Mouse (Mus musculus) embryo, embryonic 9.5 days (tissue): ENCODE measurements at regions not wholly inside any gene's neighbourhood (a gene's known extent, or its start where the extent isn't known, plus 50 kb on each side); places are given as distances from the start of the nearest gene placed in this dataset.

Experiments
- DNase-seq: peaks from one replicate; pipeline ENCODE4 v3.0.0-alpha.2; 2017; ENCODE audit errors: extremely low spot score

DNA sequence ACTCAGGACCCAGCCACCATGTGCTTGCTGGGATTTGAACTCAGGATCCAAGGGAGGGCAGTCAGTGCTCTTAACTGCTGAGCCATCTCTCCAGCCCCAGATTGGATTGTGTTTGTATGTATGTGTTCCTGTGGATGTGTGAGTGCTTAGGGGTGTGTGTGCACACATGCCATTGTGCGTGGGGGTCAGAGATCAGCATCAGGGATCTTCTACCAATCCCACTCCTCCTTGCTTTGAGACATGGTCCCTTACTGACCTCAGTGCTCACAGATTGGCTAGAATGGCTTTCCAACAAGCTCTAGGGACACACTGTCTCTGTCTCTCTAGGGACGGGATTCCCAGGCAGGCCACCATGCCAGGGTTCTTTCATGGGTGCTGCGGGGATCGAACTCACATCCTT, 83.1 kb upstream of the Cpsf6 start:
- DNase-seq, result no peak

- no peak for DNase-seq
These were observed 82.1 kb upstream of the Cpsf6 start for GRCm38 (mm10) chr10:117461791-117462516.

- DNase-seq, result no peak
These were observed 81.4 kb upstream of the Cpsf6 start for GRCm38 (mm10) chr10:117461261-117461660.

DNA sequence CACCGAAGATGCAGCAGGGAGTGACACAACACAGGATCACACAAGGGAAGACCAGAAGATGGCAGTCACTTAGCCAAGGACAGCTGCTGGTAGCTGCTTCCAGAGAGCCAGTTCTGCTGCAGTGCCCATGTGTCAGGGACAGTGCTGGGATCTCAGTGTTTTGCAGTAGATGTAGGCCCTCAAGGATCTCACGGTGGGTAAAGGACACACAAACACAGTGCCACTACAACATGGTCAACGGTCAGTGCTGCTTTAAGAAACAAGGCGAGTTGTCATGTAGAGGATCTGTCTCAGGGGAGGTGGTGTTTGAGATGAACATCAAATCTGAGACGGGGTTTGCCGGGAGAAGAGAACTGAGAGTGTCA, 80.5 kb upstream of the Cpsf6 start:
- no peak for DNase-seq

- no peak for DNase-seq
These were observed 80.0 kb upstream of the Cpsf6 start for GRCm38 (mm10) chr10:117459651-117460365.

- no peak for DNase-seq
These were observed 79.2 kb upstream of the Cpsf6 start for GRCm38 (mm10) chr10:117459041-117459475.

- DNase-seq, result no peak
These were observed 78.6 kb upstream of the Cpsf6 start for GRCm38 (mm10) chr10:117458271-117459040.

- DNase-seq, result no peak
These were observed 77.8 kb upstream of the Cpsf6 start for GRCm38 (mm10) chr10:117457701-117457950.

DNA sequence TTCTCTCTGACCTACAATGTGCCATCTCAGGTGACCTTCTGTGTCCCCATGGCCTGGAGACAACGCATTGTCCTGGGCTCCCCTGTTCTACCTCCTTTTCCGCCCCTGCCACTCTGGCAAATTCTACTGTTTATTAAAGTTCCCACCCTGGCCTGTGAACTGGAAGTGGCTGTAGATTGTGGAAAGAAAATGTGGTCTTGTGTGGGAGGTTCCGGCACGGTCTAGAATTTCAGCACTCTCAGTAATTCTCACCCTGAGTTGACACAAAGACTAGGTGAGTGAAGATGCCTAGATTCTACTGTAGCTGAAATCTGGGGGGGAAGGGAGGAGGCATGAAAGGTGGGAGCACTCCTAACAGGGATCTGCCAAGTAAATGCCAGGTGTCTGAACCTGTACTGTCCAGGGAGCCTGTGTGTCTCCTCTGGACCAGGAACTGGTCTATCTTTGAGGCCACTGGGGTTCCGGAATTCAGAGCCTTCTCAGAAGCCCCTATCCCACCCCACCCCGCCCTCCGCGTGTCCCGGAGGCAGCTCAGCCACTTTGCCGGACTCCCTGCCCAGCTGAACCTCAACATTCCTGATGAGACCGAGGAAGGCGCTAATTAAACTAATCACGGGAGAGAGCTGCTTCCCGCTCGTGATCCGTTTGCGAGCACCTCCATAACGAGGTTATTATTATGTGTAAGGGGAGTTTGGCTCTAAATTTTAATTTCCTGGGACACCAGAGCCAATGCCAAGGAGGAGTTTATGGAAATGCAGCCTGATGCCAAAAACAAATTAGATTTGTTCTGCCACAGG, 77.3 kb upstream of the Cpsf6 start:
- DNase-seq, result no peak

DNA sequence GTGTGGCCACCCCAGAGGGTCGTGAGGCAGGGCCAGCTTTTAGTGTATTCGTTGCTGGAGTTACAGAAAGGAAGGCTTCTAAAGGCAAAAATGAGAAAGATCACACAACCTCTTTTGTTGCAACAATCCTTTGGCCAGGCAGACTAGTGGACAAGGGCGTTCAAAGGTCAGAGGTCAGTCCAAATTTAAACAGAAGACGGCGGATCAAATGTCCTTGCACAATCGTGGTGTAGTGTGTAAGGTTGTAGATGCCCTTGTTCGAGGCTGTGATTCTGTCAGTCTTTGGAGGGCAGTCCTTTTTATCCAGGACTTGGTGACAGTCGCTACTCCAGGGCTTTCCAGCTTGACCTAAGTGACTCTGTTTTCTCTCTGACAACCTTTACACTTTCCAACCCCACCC, 76.6 kb upstream of the Cpsf6 start:
- DNase-seq, result no peak

GRCm38 (mm10) chr10:117455595-117456302, 75.9 kb upstream of the Cpsf6 start:
- peak; percentile 65 for DNase-seq

DNA sequence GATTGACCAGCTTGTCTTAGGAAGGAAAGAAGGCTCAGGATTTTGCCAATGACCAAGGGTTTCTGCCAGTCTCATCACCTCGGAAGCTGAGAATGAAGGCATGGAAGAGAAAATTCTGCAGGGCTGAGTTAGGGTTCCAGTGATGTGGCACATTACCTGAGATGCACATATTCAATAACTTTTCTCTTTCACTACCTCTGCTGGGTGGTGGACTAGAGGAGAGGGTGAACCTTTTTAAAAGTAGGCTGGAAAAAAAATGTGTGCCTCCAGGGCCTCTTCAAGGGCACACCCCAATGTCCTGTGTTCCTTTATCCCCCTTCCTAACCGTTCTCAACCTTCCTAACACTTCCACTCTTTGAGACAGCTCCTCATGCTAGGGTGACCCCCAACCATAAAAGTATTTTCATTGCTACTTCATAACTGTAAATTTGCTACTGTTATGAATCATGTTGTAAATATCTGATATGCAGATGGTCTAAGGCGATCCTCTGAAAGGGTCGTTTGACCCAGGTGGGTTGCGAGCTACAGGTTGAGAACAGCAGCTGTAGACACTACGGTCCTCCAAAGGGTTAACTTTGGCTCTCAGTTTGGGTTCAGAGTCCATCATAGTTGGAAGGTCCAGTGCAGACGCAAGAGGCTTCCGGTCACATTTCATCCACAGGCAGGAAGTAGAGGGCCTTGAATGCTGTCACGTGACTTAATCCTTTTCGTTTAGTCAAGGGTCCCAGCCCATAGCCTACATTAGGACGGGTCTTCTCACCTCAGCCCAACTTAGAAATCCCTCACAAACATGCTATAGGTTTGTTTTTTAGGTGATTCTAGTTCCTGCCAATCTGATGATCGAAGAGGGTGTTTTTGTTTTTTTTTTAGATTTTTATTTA, 75.1 kb upstream of the Cpsf6 start:
- DNase-seq, result no peak

DNA sequence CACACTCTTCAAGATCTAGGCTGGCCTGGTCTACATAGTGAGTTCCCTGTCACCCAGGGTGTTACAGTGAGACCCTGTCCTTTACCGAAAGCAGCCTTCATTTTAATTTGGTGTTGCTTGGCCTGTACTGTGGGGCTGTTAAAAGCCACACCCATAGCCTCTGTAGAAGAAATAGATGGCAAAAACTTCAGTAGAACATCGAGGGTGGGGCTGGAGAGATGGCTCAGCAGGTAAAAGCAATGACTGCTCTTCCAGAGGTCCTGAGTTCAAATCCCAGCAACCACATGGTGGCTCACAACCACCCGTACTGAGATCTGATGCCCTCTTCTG, 74.3 kb upstream of the Cpsf6 start:
- no peak for DNase-seq

DNA sequence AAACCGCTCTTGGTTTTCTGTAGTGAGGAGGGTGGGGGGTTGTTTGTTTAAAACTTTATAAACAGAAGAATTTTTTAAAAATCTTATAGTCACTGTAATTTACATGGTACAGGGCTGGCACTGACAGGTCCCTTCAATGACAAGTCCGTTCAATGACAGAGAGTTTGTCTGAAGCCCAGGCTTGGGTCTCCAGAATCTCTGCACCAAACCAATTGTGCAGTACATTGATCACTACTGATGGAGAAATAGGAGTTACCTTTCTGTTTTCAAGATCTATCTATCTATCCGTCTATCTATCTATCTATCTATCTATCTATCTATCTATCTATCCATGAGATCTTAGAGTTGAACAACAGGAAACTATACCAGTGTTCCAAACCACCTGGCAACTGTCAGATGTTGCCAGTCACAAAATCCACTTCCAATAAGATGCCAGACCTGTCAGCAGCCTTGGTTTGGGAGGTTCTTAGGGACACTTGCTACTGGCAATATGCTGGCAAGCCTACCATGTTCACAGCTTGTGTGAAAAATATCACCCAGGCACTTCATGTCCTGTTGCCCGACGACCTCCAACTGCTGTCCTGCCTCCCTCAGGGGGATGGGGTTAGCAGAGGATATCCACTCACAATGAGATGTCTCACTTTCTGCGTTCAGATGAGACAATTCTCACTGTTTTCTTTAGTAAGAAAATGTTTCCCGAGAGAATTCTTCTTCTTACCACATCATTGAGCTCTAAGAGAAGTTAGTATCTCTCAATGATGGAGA, 73.8 kb upstream of the Cpsf6 start:
- no peak for DNase-seq

DNA sequence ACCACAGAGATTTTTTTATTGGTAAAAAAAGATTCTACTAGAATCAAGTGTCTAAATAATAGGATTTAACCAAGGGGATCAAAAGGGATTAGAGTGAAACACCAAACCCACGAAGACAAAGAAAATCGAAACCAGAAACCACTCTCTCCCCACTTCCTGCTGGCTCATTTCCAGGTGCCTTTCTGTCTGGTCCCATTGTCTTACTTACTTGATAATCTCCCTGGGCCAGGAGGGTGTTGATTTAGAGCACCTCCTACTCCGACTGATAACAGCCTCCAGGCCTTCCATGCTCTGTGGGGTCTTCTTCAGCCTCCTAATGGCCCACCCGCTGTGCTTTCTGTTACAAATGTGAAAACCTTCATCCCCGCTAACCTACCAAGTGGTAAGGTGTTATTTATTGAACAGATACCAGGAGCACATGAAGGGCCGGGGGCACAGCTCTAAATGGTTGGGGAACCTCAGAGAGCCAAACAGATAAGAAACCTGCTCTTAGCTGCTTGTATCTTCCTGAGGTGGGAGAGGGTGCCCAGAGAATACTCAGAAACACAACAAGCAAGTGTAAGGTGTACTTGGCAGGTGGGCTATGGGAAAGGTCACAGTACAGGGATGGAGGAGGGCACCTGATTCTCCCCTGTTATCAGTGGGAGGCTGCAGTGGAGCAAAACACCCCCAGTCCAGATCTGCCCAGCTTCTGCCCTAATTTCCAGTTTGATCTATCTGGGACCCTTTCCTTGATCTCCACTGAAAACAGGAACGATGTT, 72.6 kb upstream of the Cpsf6 start:
- no peak for DNase-seq

DNA sequence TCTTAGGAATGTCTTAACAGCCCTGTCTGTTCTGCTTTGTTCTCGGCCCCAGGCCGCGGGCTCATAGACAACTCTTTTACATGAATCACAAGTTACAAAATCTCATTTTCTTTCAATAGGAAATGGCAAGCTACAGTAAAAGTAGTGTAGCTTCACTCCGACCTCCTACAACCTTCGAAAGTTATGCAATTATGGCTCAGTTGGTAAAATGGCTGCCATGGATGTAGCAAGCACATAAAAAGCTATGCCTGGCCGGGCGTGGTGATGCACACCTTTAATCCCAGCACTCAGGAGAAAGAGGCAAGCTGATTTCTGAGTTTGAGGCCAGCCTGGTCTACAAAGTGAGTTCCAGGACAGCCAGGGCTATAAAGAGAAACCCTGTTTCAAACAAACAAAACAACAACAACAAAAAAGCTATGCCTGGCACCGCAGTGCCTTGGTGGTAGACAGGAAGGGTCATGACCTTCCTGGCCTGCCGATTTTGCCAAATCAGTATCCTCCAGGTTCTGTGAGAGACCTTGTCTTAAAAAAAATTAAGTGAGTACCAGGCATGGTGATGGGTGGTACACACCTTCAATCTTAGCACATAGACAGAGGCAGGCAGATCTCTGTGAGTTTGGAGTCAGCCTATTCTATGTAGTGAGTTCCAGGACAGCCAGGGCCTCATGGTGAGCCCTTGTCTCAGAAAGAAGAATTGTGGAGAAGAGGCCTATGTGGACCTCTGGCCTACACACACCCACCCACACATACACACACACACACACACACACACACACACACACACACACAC, 71.8 kb upstream of the Cpsf6 start:
- DNase-seq, result no peak

- no peak for DNase-seq
These were observed 70.8 kb upstream of the Cpsf6 start for GRCm38 (mm10) chr10:117450631-117451030.

DNA sequence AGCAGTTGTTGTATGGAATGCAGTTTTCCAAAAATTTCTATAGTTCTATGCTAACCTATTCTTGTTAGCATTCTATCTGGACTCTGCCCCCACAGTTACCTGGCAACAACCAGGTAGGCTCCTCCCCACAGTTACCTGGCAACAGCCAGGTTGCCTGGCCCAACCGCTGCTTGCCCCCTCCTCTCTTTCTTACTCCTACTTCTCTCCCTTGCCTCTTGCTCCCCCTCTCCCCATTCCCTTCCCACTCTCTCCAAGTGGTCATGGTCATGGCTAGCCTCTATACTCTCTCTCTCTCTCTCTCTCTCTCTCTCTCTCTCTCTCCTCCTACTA, 70.4 kb upstream of the Cpsf6 start:
- DNase-seq, result no peak
